Mouse (Mus musculus) G1E-ER4 (cell line): ENCODE measurements around the gene Capn1. TPM values are rescaled to one million over a fixed set of nuclear protein-coding genes. Genes with fewer than 3 reads are reported as not detected.

Experiments used
- GATA1 ChIP-seq: IDR thresholded peaks from one replicate; pipeline ENCODE4 v1.8.0; 2012; ENCODE audit warnings: low read length, inconsistent platforms
- polyA plus RNA-seq: library from polyadenylated mRNA; stranded (reverse); fragments of >175 nt; gene quantifications from 2 replicates; pipeline ENCODE4 v1.2.3, GENCODE M21; 2012

Gene Capn1
- 83.7 and 139 TPM in 2 replicates for polyA plus RNA-seq

- TF ChIP-seq GATA1 = no peak
Observed at GRCm38 (mm10) chr19:6015511-6016315, at the start of gene Capn1. Capn1 (minus strand) TSS chr19:6015897.

DNA sequence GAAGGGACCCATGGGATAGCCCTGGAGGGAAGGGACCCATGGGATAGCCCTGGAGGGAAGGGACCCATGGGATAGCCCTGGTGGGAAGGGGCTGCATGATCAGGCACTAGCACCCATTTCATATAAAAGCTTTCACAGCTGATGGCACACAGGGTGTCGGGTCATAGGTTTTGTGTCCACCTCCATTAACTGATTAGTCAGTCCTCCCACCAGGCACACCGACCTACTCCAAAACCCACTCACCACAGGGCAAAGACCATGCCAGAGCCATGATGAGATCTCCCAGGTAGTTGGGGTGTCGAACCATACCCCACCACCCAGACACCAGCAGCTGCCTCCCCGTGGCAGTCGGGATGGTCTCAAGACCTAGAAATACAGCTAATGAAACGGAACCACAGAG is 47.4 kb upstream of the Capn1 start:
- TF ChIP-seq GATA1 = no peak

GRCm38 (mm10) chr19:6062418-6062817 is 46.7 kb upstream of the Capn1 start:
- TF ChIP-seq GATA1 = no peak

DNA sequence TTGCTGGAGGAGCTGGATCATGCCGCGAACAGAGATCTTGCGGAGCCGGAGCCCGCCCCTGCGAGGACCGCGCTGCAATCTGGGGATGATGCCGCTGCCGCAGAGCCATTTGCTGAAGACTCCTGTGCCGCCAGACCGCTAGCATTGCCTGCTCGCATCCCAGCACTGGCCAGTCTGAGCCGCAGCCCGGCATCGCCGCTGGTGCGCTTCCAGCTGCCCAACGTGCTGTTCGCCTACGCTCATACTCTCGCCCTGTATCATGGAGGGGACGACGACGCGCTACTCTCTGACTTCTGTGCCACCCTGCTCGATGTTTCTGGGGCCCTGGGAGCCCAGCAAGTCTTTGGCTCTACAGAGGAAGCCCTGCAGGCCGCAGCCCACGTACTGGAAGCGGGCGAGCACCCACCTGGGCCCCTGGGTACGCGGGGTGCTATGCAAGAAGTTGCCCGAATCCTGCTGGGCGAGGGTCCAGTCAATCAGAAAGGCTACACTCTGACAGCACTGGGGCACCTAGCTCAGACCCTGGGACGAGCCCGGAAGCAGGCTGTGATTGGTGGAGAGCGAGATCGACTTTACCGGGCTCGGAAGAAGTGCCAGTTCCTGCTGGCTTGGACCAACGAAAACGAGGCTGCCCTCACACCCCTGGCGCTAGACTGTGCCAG is 46.1 kb upstream of the Capn1 start:
- TF ChIP-seq GATA1 = no peak

DNA sequence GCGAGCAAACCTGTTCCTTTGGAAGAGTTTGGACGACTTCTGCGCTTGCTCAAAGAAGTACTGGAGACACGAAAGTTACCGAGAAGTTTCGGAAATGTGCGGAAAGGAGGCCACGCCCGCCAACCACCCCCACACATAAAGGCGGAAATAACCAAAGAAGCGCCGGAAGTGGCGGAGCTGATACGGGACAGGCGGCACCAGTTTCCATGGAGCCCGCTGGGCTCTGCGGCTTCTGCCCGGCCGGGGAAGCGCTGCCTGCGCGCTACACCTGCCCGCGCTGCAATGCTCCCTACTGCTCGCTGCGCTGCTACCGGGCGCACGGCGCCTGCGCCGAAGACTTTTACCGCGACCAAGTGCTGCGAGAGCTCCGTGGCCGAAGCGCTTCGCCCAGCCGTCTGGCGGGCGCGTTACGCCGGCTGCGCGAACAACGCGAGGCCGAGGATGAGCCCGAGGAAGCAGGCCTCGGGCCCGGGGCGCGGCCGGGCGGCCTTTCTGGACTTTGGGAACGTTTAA is 45.4 kb upstream of the Capn1 start, which contains the start of gene Znhit2:
Gene Znhit2, plus strand, starts transcription at position 172 of the 513 bp plus-strand sequence.
- TF ChIP-seq GATA1 = no peak

- no peak for TF ChIP-seq GATA1
Observed at GRCm38 (mm10) chr19:6058966-6059365, 43.3 kb upstream of the Capn1 start.

- no peak for TF ChIP-seq GATA1
Observed at GRCm38 (mm10) chr19:6058513-6058912, 42.8 kb upstream of the Capn1 start.

- no peak for TF ChIP-seq GATA1
Observed at GRCm38 (mm10) chr19:6057313-6058096, 41.8 kb upstream of the Capn1 start, which contains the start of the genes Mrpl49 and Fau. Mrpl49 (minus strand) TSS chr19:6057785. Fau (plus strand) TSS chr19:6057844.

DNA sequence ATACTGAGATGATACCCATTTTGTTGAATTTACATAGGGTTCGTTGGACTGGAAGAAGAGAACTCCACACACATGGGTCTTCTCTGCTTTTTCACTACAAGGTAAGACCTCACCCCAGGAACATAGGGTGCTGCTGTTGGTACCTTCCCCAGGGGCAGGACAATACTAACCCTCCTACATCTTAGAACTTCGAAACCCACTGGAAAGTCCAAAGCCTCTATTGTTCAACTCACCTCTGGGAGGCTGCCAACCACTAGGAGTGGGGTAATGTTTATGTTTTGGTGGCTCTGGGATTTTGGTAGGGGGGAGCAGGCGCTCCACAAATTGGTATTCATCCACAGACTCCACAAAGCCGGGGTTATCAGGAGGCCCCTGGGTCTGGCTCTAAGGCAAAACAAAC is 41.0 kb upstream of the Capn1 start:
- no peak for TF ChIP-seq GATA1

DNA sequence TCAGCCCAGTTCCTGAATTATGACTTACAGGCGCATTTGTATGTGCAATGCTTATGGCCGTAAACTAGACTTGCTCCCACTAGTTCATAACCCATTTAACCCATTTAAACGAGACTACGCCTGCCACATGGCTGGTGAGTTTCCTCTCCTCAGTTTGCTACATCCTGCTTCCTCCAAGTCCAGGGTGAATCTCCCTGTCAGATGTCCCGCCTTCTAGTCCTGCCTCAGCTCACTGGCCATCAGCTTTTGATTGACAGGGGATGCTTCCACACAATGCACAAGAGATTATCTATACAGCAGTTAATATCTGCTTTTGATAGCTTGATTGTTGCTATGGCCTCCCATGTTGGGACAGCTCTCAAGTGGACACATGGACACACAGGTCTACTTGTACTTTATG is 38.6 kb upstream of the Capn1 start:
- no peak for TF ChIP-seq GATA1

GRCm38 (mm10) chr19:6052516-6052915 is 36.8 kb upstream of the Capn1 start:
- no peak for TF ChIP-seq GATA1

DNA sequence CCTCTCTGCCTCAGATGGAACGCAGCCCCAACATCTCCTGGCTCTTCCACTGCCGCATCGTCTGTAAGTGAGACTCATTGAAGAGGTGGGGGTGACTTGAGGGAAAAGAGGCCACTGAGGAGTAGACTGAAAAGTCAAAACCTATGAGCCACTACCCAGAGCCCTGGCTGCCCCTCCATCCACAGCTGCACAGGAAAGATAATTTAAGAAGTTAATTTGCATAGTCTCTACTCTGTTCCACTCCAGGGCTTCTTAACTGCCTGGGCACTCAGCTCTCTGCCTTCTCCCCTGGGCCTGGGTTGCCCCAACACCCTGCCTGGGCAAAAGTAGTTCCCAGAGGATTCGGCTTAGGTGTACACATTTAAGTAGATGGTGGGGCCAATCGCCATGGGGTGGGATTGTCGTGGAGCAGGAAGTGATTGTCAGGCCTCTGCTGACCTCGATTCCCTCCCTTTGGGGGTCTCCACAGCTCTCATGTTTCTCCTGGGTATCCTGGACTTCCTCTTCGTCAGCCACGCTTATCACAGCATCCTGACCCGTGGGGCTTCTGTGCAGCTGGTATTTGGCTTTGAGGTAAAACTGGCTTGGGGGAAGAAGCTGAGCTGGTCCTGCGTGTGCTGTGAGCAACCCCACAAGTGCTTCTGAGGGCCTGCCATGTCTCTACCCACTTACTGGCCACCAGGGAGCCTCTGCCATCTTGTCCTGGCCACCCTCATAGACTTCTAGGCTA is 33.1 kb upstream of the Capn1 start:
- TF ChIP-seq GATA1 = no peak

DNA sequence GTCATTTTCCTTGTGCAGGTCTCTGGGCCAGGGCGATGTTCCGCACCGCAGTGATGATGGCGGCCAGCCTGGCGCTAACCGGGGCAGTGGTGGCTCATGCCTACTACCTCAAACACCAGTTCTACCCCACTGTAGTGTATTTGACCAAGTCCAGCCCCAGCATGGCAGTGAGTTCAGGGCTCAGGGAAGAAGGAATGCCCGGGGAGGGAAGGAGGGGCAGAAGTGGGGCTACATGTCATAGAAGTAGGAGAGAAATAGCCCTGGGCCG is 32.1 kb upstream of the Capn1 start:
- no peak for TF ChIP-seq GATA1

DNA sequence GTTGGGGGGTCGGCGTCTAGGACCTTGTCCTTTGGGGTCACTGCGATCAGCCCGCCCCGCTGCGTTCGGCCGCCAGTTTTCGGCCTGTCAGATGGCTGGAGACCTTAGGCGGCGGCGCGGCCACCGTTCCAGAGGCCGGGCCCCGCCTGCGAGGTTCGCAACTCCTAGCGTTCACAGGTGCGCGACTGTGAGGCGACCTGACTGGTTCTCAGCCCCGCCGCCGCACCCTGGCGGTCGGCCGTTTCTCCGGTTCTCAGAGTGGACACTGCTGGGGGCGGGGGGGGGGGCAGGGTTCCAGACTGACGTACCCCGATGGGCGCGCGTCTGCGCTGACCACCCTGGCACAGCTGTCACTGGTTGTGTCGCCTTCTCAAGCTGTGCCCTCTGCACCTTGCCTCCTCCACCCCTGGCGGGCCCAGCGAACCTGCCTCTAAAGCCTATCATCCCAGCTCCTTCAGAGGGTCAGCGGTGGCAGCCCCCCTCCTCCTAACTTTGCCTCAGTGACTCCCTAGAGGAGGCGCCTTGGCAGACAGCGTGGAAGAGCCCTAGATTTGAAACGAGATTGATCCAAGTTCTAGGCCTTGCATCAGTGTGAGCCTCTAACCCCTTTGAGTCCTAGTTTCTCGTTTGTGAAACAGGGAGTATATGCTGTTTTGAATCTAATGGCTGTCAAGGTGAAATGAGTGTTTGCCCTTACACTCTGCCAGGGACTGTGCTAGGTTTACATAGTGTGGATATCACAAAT is 31.6 kb upstream of the Capn1 start:
- TF ChIP-seq GATA1 = no peak
